Comparison of ENCODE assay signal across 26 mouse cellular contexts in the genomic region with DNA sequence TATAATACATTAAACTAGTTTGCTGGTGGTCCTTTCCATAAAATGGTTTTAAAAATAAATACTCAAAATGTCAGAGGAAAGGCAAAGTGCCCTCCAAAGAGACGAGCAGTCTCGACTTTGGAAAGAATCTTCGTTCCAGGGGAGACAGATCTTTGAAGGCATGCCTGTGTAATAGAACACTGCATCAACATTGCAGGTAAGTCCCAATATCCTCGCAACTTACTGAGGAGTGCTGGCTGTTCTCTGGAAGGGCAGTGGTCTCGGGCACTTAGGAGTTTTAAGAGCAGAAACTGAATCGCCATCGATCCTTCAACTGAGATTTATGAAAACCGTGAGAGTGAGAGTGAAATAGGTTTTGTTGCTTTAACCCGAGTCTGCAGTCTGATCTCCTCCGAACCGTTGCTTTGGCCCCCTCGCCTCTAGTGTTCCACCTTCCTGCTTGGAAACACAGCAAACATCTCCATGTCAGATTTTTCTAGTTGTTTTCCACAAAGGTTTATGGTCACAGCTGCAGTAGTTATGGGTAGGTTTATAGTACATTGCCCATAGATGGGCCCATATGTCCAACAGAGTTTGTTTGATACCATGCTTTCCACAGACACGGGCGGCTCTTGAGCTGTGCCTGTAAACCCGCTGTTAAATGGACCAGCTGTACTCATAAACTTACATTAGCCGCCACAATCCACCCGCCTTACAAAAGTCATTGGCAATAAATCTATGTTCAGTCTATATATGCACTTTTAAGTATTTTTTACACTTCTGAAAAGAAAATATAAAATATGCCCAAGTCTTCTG.
A peak's percentile ranks its signal among the peaks of the same experiment; 100 is the strongest.
DNase-seq lines count a peak whose midpoint lies in the region; ATAC-seq and TF ChIP-seq lines count a peak whose summit lies in the region.
"Had no signal": no experiment of that assay in that cellular context is flagged by ENCODE, and none has a peak within 500 bp of the region (broad histone marks: within the 10 kb centered on the region; RNA-seq: fewer than 3 reads in every experiment).

No protein-coding gene starts in this region.

- ATAC-seq in kidney, embryonic 14.5 days (ENCODE audit: low FRiP score, low TSS enrichment) = no peak
- no peak for ATAC-seq in kidney, postnatal 0 days (replicated peaks; ENCODE audit: low FRiP score, low read depth)
- peak; percentile 94 for ATAC-seq in limb, embryonic 13.5 days (ENCODE audit: low FRiP score, low read depth)
- no peak for ATAC-seq in inflammation-experienced regulatory T-cells, adult 6 months
- ATAC-seq: activated CD4-positive, CD25-positive, alpha-beta regulatory T cell, adult 4 months; forebrain, embryonic 15.5 days had no signal

- no peaks in the 10 kb centered on the region for H3K36me3 ChIP-seq in kidney, embryonic 14.5 days (ENCODE audit: control insufficient read depth, insufficient read depth, low read length)
- no peaks in the 10 kb centered on the region for H3K36me3 ChIP-seq in kidney, postnatal 0 days (ENCODE audit: insufficient read depth, low read length)
- H3K36me3 ChIP-seq in limb, embryonic 13.5 days = no peaks in the 10 kb centered on the region
- H3K36me3 ChIP-seq: embryonic facial prominence, embryonic 10.5 days; embryonic facial prominence, embryonic 13.5 days; forebrain, embryonic 12.5 days; forebrain, embryonic 15.5 days; heart, embryonic 10.5 days; heart, embryonic 13.5 days; hindbrain, embryonic 12.5 days had no signal

- no peaks in the 10 kb centered on the region for H3K9me3 ChIP-seq in kidney, embryonic 14.5 days (ENCODE audit: control insufficient read depth, low read length)
- H3K9me3 ChIP-seq in kidney, postnatal 0 days (replicated peaks; ENCODE audit: low read length) = no peaks in the 10 kb centered on the region
- H3K9me3 ChIP-seq in limb, embryonic 13.5 days = no peaks in the 10 kb centered on the region
- H3K9me3 ChIP-seq: embryonic facial prominence, embryonic 10.5 days; embryonic facial prominence, embryonic 13.5 days; forebrain, embryonic 12.5 days; forebrain, embryonic 15.5 days; heart, embryonic 10.5 days; heart, embryonic 13.5 days; hindbrain, embryonic 12.5 days had no signal

- no peak overlapping the region for H3K4me3 ChIP-seq in kidney, embryonic 14.5 days (ENCODE audit: low read length)
- H3K4me3 ChIP-seq in kidney, postnatal 0 days (replicated peaks; ENCODE audit: low read depth, low read length) = no peak overlapping the region
- peak overlapping the region; percentile 14; the same call in 1 of the 2 replicates for H3K4me3 ChIP-seq in limb, embryonic 13.5 days
- H3K4me3 ChIP-seq: embryonic facial prominence, embryonic 10.5 days; embryonic facial prominence, embryonic 13.5 days; erythroblast, embryonic 14.5 days; forebrain, embryonic 12.5 days; forebrain, embryonic 15.5 days; heart, adult 2 months; heart, embryonic 10.5 days; heart, embryonic 13.5 days; hindbrain, embryonic 12.5 days had no signal

- WGBS in kidney, embryonic 14.5 days = 28% methylated on average over 17 of the region's 17 CpGs
- WGBS in kidney, postnatal 0 days = 24% methylated on average over 17 of the region's 17 CpGs
- 27% methylated on average over 17 of the region's 17 CpGs for WGBS in limb, embryonic 13.5 days

- no peak overlapping the region for H3K9ac ChIP-seq in kidney, embryonic 14.5 days (ENCODE audit: low read depth, low read length)
- no peak overlapping the region for H3K9ac ChIP-seq in kidney, postnatal 0 days (ENCODE audit: low read depth, low read length)
- no peak overlapping the region for H3K9ac ChIP-seq in limb, embryonic 13.5 days
- H3K9ac ChIP-seq: embryonic facial prominence, embryonic 13.5 days; forebrain, embryonic 12.5 days; forebrain, embryonic 15.5 days; heart, embryonic 13.5 days; hindbrain, embryonic 12.5 days had no signal

- no peaks in the 10 kb centered on the region for H3K4me1 ChIP-seq in kidney, embryonic 14.5 days (ENCODE audit: control insufficient read depth, insufficient read depth, low read length)
- no peaks in the 10 kb centered on the region for H3K4me1 ChIP-seq in kidney, postnatal 0 days (replicated peaks; ENCODE audit: insufficient read depth, low read length)
- peaks cover 23% of the 10 kb centered on the region for H3K4me1 ChIP-seq in limb, embryonic 13.5 days
- H3K4me1 ChIP-seq: embryonic facial prominence, embryonic 10.5 days; embryonic facial prominence, embryonic 13.5 days; forebrain, embryonic 12.5 days; forebrain, embryonic 15.5 days; heart, embryonic 10.5 days; heart, embryonic 13.5 days; hindbrain, embryonic 12.5 days had no signal

- H3K27me3 ChIP-seq in kidney, embryonic 14.5 days (ENCODE audit: control insufficient read depth, insufficient read depth, low read length) = no peaks in the 10 kb centered on the region
- H3K27me3 ChIP-seq in kidney, postnatal 0 days (ENCODE audit: insufficient read depth, low read length) = no peaks in the 10 kb centered on the region
- peaks cover 11% of the 10 kb centered on the region; the same call in 1 of the 2 replicates for H3K27me3 ChIP-seq in limb, embryonic 13.5 days
- H3K27me3 ChIP-seq: embryonic facial prominence, embryonic 13.5 days; forebrain, embryonic 12.5 days; forebrain, embryonic 15.5 days; heart, embryonic 13.5 days; hindbrain, embryonic 12.5 days had no signal

- no peak overlapping the region for H3K27ac ChIP-seq in kidney, embryonic 14.5 days (ENCODE audit: low read depth, low read length)
- H3K27ac ChIP-seq in kidney, postnatal 0 days = no peak overlapping the region
- peak overlapping the region; percentile 16; the same call in 1 of the 2 replicates for H3K27ac ChIP-seq in limb, embryonic 13.5 days
- H3K27ac ChIP-seq: embryonic facial prominence, embryonic 10.5 days; embryonic facial prominence, embryonic 13.5 days; forebrain, embryonic 12.5 days; forebrain, embryonic 15.5 days; heart, adult 2 months; heart, embryonic 10.5 days; heart, embryonic 13.5 days; hindbrain, embryonic 12.5 days had no signal

- 0 out of 2 replicates have a peak overlapping the region, but pooled peaks have one; percentile 2 for H3K4me2 ChIP-seq in kidney, embryonic 14.5 days (replicated peaks; ENCODE audit: low read depth, low read length)
- peak overlapping the region; percentile 36 for H3K4me2 ChIP-seq in kidney, postnatal 0 days (ENCODE audit: low read length)
- peak overlapping the region; percentile 41 for H3K4me2 ChIP-seq in limb, embryonic 13.5 days (replicated peaks)
- H3K4me2 ChIP-seq: embryonic facial prominence, embryonic 13.5 days; forebrain, embryonic 12.5 days; forebrain, embryonic 15.5 days; heart, embryonic 13.5 days; hindbrain, embryonic 12.5 days had no signal

- intact Hi-C loops in heart, postnatal 10 days (cut with DNase I) = no loop called here

- no peak for TF ChIP-seq CTCF in kidney, postnatal 0 days (IDR thresholded peaks at IDR 0.05; ENCODE audit: low read depth)

- no peak for DNase-seq in kidney, postnatal 10 days
- DNase-seq in kidney, postnatal 0 days (ENCODE audit: low spot score) = peak; percentile 43
- DNase-seq in kidney, postnatal 4 days = no peak
- no peak for DNase-seq in heart, postnatal 10 days
- DNase-seq: adrenal gland, adult 8-10 months; adrenal gland, postnatal 25 days; cerebellum, adult 11-12 months; cerebellum, adult 8-10 months; cerebellum, postnatal 10 days; cerebellum, postnatal 36 days; embryo, embryonic 11 days; gastrocnemius, postnatal 10 days; gastrocnemius, postnatal 36 days; heart, adult 2 months had no signal
